In genomic region chr14:106163933-106164332, GRCm38 (mm10) we compare ENCODE assay signal across 21 mouse cellular contexts. TPM values are rescaled to one million over a fixed set of nuclear protein-coding genes. Genes with fewer than 3 reads are reported as not detected.
"Had no signal": no experiment of that assay in that cellular context is flagged by ENCODE, and none has a peak within 500 bp of the region (broad histone marks: within the 10 kb centered on the region; RNA-seq: fewer than 3 reads in every experiment).

No protein-coding gene starts in this region.

RNA-seq across cellular contexts. Expression of gene Trim52, which starts 57.9 kb away (rescaled TPM):
- total RNA-seq: layer of hippocampus, adult 18-20 months; layer of hippocampus, postnatal 14 days; left cerebral cortex, adult 8-10 months; left cerebral cortex, postnatal 14 days; left cerebral cortex, postnatal 4 days; monocyte, adult 5-6 weeks had no signal
- polyA plus RNA-seq: kidney, embryonic 16.5 days; limb, embryonic 12.5 days; limb, embryonic 15.5 days; liver, embryonic 11.5 days; liver, embryonic 14.5 days; lung, embryonic 16.5 days; midbrain, embryonic 10.5 days; midbrain, embryonic 13.5 days; midbrain, embryonic 16.5 days; myocyte; neural tube, embryonic 11.5 days; neural tube, embryonic 14.5 days; small intestine, adult 2 months; spleen, adult 2 months; stomach, embryonic 16.5 days had no signal
